Mouse (Mus musculus): ENCODE measurements around the gene Ddx23. TPM values are rescaled to one million over a fixed set of nuclear protein-coding genes. Genes with fewer than 3 reads are reported as not detected.

Ddx23 gene
- polyA plus RNA-seq, 1 experiment from 2014 or later, result 10.3 TPM

DNA sequence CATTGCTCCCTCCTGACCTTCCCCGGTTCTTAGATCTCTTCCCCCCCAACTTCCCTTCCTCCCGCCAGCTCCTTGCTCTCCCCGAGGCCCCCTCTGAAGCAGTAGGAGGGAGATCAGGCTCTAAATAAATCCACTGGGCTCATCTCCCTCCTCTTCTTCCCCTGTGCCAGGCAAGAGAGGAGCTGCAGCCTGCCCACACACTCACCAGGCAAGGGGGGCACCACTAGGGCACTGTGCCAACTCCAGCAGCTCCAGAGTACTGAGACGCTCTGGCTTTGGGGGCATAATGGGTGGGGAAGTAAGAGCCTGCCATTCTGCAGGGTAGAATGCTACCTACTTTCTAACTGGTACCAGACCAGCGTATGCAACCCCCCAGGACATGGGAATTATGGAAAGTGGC is 26.2 kb downstream of the Ddx23 start:
- WGBS, result 59% methylated on average over 5 of the region's 5 CpGs
- H3K27me3 ChIP-seq (ENCODE audit: control insufficient read depth, insufficient read depth, low read length), result no peaks in the 10 kb centered on the region
- H3K9ac ChIP-seq (ENCODE audit: low read length), result no peak overlapping the region
- no peak overlapping the region for H3K27ac ChIP-seq (replicated peaks)
- H3K9me3 ChIP-seq (ENCODE audit: control insufficient read depth, low read length), result no peaks in the 10 kb centered on the region
- H3K36me3 ChIP-seq (ENCODE audit: control insufficient read depth, insufficient read depth, low read length), result no peaks in the 10 kb centered on the region
- H3K4me2 ChIP-seq (replicated peaks; ENCODE audit: low read depth), result no peak overlapping the region
- peaks cover 4% of the 10 kb centered on the region for H3K4me1 ChIP-seq (replicated peaks; ENCODE audit: control insufficient read depth, insufficient read depth)
- DNase-seq (ENCODE audit: low spot score) (no peak), ATAC-seq (ENCODE audit: low FRiP score, low TSS enrichment) (no peak)
- no peak for TF ChIP-seq CTCF (IDR thresholded peaks at IDR 0.05; ENCODE audit: low read depth)
- TF ChIP-seq EP300 (optimal IDR thresholded peaks at IDR 0.05), result no peak
- H3K4me3 ChIP-seq (ENCODE audit: low read depth, low read length), result no peak overlapping the region

- no peak for ATAC-seq (ENCODE audit: low FRiP score, low TSS enrichment)
- 12% methylated on average over 21 of the region's 21 CpGs for WGBS
- Histone ChIP-seq H3K9ac (ENCODE audit: low read length) (peak overlapping the region; percentile 79), H3K27ac (replicated peaks) (no peak overlapping the region; the same call in 1 of the 2 replicates), H3K4me1 (replicated peaks; ENCODE audit: control insufficient read depth, insufficient read depth) (peaks cover 4% of the 10 kb centered on the region), H3K4me3 (ENCODE audit: low read depth, low read length) (peak overlapping the region; percentile 81), H3K9me3 (ENCODE audit: control insufficient read depth, low read length) (no peaks in the 10 kb centered on the region), H3K4me2 (replicated peaks; ENCODE audit: low read depth) (peak overlapping the region; percentile 96), H3K36me3 (ENCODE audit: control insufficient read depth, insufficient read depth, low read length) (no peaks in the 10 kb centered on the region), H3K27me3 (ENCODE audit: control insufficient read depth, insufficient read depth, low read length) (no peaks in the 10 kb centered on the region)
- DNase-seq (ENCODE audit: low spot score), result no peak
- peak; percentile 6; the same call in 1 of the 2 replicates for TF ChIP-seq CTCF (IDR thresholded peaks at IDR 0.05; ENCODE audit: low read depth)
- no peak for TF ChIP-seq EP300 (optimal IDR thresholded peaks at IDR 0.05)
Measured at GRCm38 (mm10) chr15:98635291-98635841, 27.3 kb downstream of the Ddx23 start.

- peak; percentile 39; the same call in 1 of the 2 replicates for ATAC-seq (ENCODE audit: low FRiP score, low TSS enrichment)
- WGBS, result under 1% methylated on average over 29 of the region's 65 CpGs
- Histone ChIP-seq H3K27ac (replicated peaks) (peak overlapping the region; percentile 82), H3K4me3 (ENCODE audit: low read depth, low read length) (peak overlapping the region; percentile 81), H3K9ac (ENCODE audit: low read length) (peak overlapping the region; percentile 79), H3K4me2 (replicated peaks; ENCODE audit: low read depth) (peak overlapping the region; percentile 96), H3K36me3 (ENCODE audit: control insufficient read depth, insufficient read depth, low read length) (no peaks in the 10 kb centered on the region), H3K4me1 (replicated peaks; ENCODE audit: control insufficient read depth, insufficient read depth) (peaks cover 4% of the 10 kb centered on the region), H3K9me3 (ENCODE audit: control insufficient read depth, low read length) (no peaks in the 10 kb centered on the region), H3K27me3 (ENCODE audit: control insufficient read depth, insufficient read depth, low read length) (no peaks in the 10 kb centered on the region)
- DNase-seq (ENCODE audit: low spot score), result peak; percentile 80
- TF ChIP-seq CTCF (IDR thresholded peaks at IDR 0.05; ENCODE audit: low read depth), result no peak
- no peak for TF ChIP-seq EP300 (optimal IDR thresholded peaks at IDR 0.05)
Measured at GRCm38 (mm10) chr15:98634541-98635081, 28.1 kb downstream of the Ddx23 start.

GRCm38 (mm10) chr15:98633822-98634470 is 28.7 kb downstream of the Ddx23 start:
- no peak for DNase-seq (ENCODE audit: low spot score)
- Histone ChIP-seq H3K27ac (replicated peaks) (no peak overlapping the region; the same call in 1 of the 2 replicates), H3K36me3 (ENCODE audit: control insufficient read depth, insufficient read depth, low read length) (no peaks in the 10 kb centered on the region), H3K9ac (ENCODE audit: low read length) (peak overlapping the region; percentile 79), H3K4me1 (replicated peaks; ENCODE audit: control insufficient read depth, insufficient read depth) (peaks cover 4% of the 10 kb centered on the region), H3K27me3 (ENCODE audit: control insufficient read depth, insufficient read depth, low read length) (no peaks in the 10 kb centered on the region), H3K4me2 (replicated peaks; ENCODE audit: low read depth) (peak overlapping the region; percentile 96), H3K4me3 (ENCODE audit: low read depth, low read length) (peak overlapping the region; percentile 81), H3K9me3 (ENCODE audit: control insufficient read depth, low read length) (no peaks in the 10 kb centered on the region)
- no peak for ATAC-seq (ENCODE audit: low FRiP score, low TSS enrichment)
- 2% methylated on average over 24 of the region's 25 CpGs for WGBS
- TF ChIP-seq EP300 (optimal IDR thresholded peaks at IDR 0.05) (no peak), CTCF (IDR thresholded peaks at IDR 0.05; ENCODE audit: low read depth) (no peak)

GRCm38 (mm10) chr15:98632921-98633320 is 29.8 kb downstream of the Ddx23 start:
- no peaks in the 10 kb centered on the region for H3K27me3 ChIP-seq (ENCODE audit: control insufficient read depth, insufficient read depth, low read length)
- H3K4me3 ChIP-seq (ENCODE audit: low read depth, low read length), result peak overlapping the region; percentile 44
- H3K9me3 ChIP-seq (ENCODE audit: control insufficient read depth, low read length), result no peaks in the 10 kb centered on the region
- no peaks in the 10 kb centered on the region for H3K36me3 ChIP-seq (ENCODE audit: control insufficient read depth, insufficient read depth, low read length)
- H3K4me1 ChIP-seq (replicated peaks; ENCODE audit: control insufficient read depth, insufficient read depth), result peaks cover 4% of the 10 kb centered on the region
- no peak overlapping the region for H3K27ac ChIP-seq (replicated peaks)
- peak overlapping the region; percentile 96 for H3K4me2 ChIP-seq (replicated peaks; ENCODE audit: low read depth)
- DNase-seq (ENCODE audit: low spot score), result peak; percentile 14
- H3K9ac ChIP-seq (ENCODE audit: low read length), result 0 out of 2 replicates have a peak overlapping the region, but pooled peaks have one; percentile 45
- WGBS, result 13% methylated on average over 4 of the region's 4 CpGs
- no peak for TF ChIP-seq CTCF (IDR thresholded peaks at IDR 0.05; ENCODE audit: low read depth)
- TF ChIP-seq EP300 (optimal IDR thresholded peaks at IDR 0.05), result no peak
- ATAC-seq (ENCODE audit: low FRiP score, low TSS enrichment), result no peak
